In genomic region chr1:57478800-57479199, GRCm38 (mm10) we compare ENCODE assay signal across 29 mouse cellular contexts.
DNase-seq lines count a peak whose midpoint lies in the region; ATAC-seq and TF ChIP-seq lines count a peak whose summit lies in the region.
"Had no signal": no experiment of that assay in that cellular context is flagged by ENCODE, and none has a peak within 500 bp of the region (broad histone marks: within the 10 kb centered on the region; RNA-seq: fewer than 3 reads in every experiment).

No protein-coding gene starts in this region.

- H3K4me1 ChIP-seq in forebrain, embryonic 13.5 days, result peaks cover 4% of the 10 kb centered on the region; the same call in 1 of the 2 replicates
- no peaks in the 10 kb centered on the region for H3K4me1 ChIP-seq in forebrain, embryonic 12.5 days
- H3K4me1 ChIP-seq in limb, embryonic 10.5 days, result peaks cover 37% of the 10 kb centered on the region
- no peaks in the 10 kb centered on the region for H3K4me1 ChIP-seq in hindbrain, embryonic 13.5 days (replicated peaks)
- H3K4me1 ChIP-seq: liver, embryonic 15.5 days; stomach, embryonic 15.5 days had no signal

- peak; percentile 62; the same call in 1 of the 2 replicates for ATAC-seq in forebrain, embryonic 13.5 days
- no peak for ATAC-seq in forebrain, embryonic 12.5 days (ENCODE audit: low FRiP score)
- ATAC-seq in hindbrain, embryonic 13.5 days (ENCODE audit: low FRiP score), result no peak
- ATAC-seq: intestine, postnatal 0 days; Patski had no signal

- DNase-seq in brain, embryonic 14.5 days (ENCODE audit: low read depth), result peak; percentile 59
- no peak for DNase-seq in limb, embryonic 10.5 days (ENCODE audit: low spot score)
- peak; percentile 49 for DNase-seq in retina, postnatal 1 day
- DNase-seq in cerebellum, adult 9-11 months, result no peak
- DNase-seq: adrenal gland, postnatal 10 days; cerebellum, adult 18-20 months; cerebellum, postnatal 25 days; gastrocnemius, adult 2 months; gastrocnemius, postnatal 36 days; heart, adult 2 months; heart, postnatal 4 days; kidney, postnatal 14 days; lung, embryonic 14.5 days; lung, postnatal 14 days; midbrain, embryonic 14.5 days; right cerebral cortex, postnatal 25 days; thymus, postnatal 14 days had no signal

- no peak for TF ChIP-seq CTCF in brain, embryonic 14.5 days (IDR thresholded peaks at IDR 0.05; ENCODE audit: borderline replicate concordance, extremely low read depth, insufficient read depth, insufficient read length)

- no peak for TF ChIP-seq POLR2A in brain, embryonic 14.5 days (IDR thresholded peaks at IDR 0.05; ENCODE audit: borderline replicate concordance, extremely low read depth, insufficient read depth, insufficient read length, poor library complexity, severe bottlenecking)

- no peak overlapping the region for H3K9ac ChIP-seq in forebrain, embryonic 13.5 days
- no peak overlapping the region for H3K9ac ChIP-seq in forebrain, embryonic 12.5 days
- H3K9ac ChIP-seq in hindbrain, embryonic 13.5 days, result no peak overlapping the region
- H3K9ac ChIP-seq: heart, embryonic 12.5 days; hindbrain, embryonic 14.5 days; liver, embryonic 15.5 days; lung, embryonic 14.5 days; stomach, embryonic 15.5 days had no signal

- H3K27ac ChIP-seq in forebrain, embryonic 13.5 days, result peak overlapping the region; percentile 53
- no peak overlapping the region for H3K27ac ChIP-seq in forebrain, embryonic 12.5 days
- H3K27ac ChIP-seq in limb, embryonic 10.5 days, result peak overlapping the region; percentile 76
- no peak overlapping the region for H3K27ac ChIP-seq in hindbrain, embryonic 13.5 days
- H3K27ac ChIP-seq: gastrocnemius, adult 2 months; heart, adult 2 months; hindbrain, embryonic 14.5 days; left cerebral cortex, adult 2 months; liver, embryonic 15.5 days had no signal

- no peak overlapping the region for H3K4me3 ChIP-seq in forebrain, embryonic 13.5 days
- H3K4me3 ChIP-seq in forebrain, embryonic 12.5 days (replicated peaks), result no peak overlapping the region
- no peak overlapping the region for H3K4me3 ChIP-seq in limb, embryonic 10.5 days
- no peak overlapping the region for H3K4me3 ChIP-seq in hindbrain, embryonic 13.5 days
- H3K4me3 ChIP-seq: gastrocnemius, adult 2 months; heart, adult 2 months; heart, embryonic 12.5 days; left cerebral cortex, adult 2 months; liver, embryonic 15.5 days; stomach, embryonic 15.5 days had no signal

- H3K4me2 ChIP-seq in forebrain, embryonic 13.5 days, result no peak overlapping the region
- no peak overlapping the region for H3K4me2 ChIP-seq in forebrain, embryonic 12.5 days
- no peak overlapping the region for H3K4me2 ChIP-seq in hindbrain, embryonic 13.5 days
- H3K4me2 ChIP-seq: heart, embryonic 12.5 days; hindbrain, embryonic 14.5 days; liver, embryonic 15.5 days; lung, embryonic 14.5 days; stomach, embryonic 15.5 days had no signal

- no peaks in the 10 kb centered on the region for H3K9me3 ChIP-seq in forebrain, embryonic 13.5 days (replicated peaks)
- H3K9me3 ChIP-seq in forebrain, embryonic 12.5 days, result no peaks in the 10 kb centered on the region
- no peaks in the 10 kb centered on the region for H3K9me3 ChIP-seq in limb, embryonic 10.5 days (replicated peaks)
- no peaks in the 10 kb centered on the region for H3K9me3 ChIP-seq in hindbrain, embryonic 13.5 days
- H3K9me3 ChIP-seq: G1E; heart, embryonic 12.5 days; liver, embryonic 15.5 days; stomach, embryonic 15.5 days had no signal

- no peaks in the 10 kb centered on the region for H3K27me3 ChIP-seq in forebrain, embryonic 13.5 days
- H3K27me3 ChIP-seq in forebrain, embryonic 12.5 days, result no peaks in the 10 kb centered on the region
- H3K27me3 ChIP-seq in limb, embryonic 10.5 days (ENCODE audit: low read depth, poor library complexity, severe bottlenecking), result no peaks in the 10 kb centered on the region
- H3K27me3 ChIP-seq in hindbrain, embryonic 13.5 days, result no peaks in the 10 kb centered on the region
- H3K27me3 ChIP-seq: CH12.LX; heart, embryonic 12.5 days; liver, embryonic 15.5 days; Patski; stomach, embryonic 15.5 days had no signal

- WGBS in forebrain, embryonic 13.5 days, result 89% methylated on average over 1 of the region's 1 CpGs
- WGBS in forebrain, embryonic 12.5 days, result 83% methylated on average over 1 of the region's 1 CpGs
- WGBS in limb, embryonic 10.5 days, result 94% methylated on average over 1 of the region's 1 CpGs
- WGBS in hindbrain, embryonic 13.5 days, result 94% methylated on average over 1 of the region's 1 CpGs

- H3K36me3 ChIP-seq in forebrain, embryonic 13.5 days (ENCODE audit: poor library complexity, severe bottlenecking), result no peaks in the 10 kb centered on the region
- H3K36me3 ChIP-seq in forebrain, embryonic 12.5 days (replicated peaks), result no peaks in the 10 kb centered on the region
- no peaks in the 10 kb centered on the region for H3K36me3 ChIP-seq in limb, embryonic 10.5 days
- no peaks in the 10 kb centered on the region for H3K36me3 ChIP-seq in hindbrain, embryonic 13.5 days
- H3K36me3 ChIP-seq: G1E; heart, embryonic 12.5 days; liver, embryonic 15.5 days; stomach, embryonic 15.5 days had no signal

Comparison
In these comparisons a context has a peak if more than half of its experiments do, and no peak if none do; other contexts are left out.
1. H3K27ac ChIP-seq: peak in forebrain, embryonic 13.5 days (single experiment) and limb, embryonic 10.5 days (single experiment); none in forebrain, embryonic 12.5 days (single experiment) and hindbrain, embryonic 13.5 days (single experiment).
2. DNase-seq: peak in brain, embryonic 14.5 days (single experiment) and retina, postnatal 1 day (single experiment); none in limb, embryonic 10.5 days (single experiment) and cerebellum, adult 9-11 months (single experiment).